Mouse (Mus musculus): ENCODE results near the gene Pglyrp3. TPM values are rescaled to one million over a fixed set of nuclear protein-coding genes. Genes with fewer than 3 reads are reported as not detected.

The Pglyrp3 gene
- polyA plus RNA-seq, 1 experiment from 2014 or later = not detected

Small RNAs within 50 kb of the gene (microRNA-seq; reads per million reads assigned to microRNA genes)
- gene Gm23697 = not detected
- not detected for gene Gm25145

Other genes starting within 250 kb of the Pglyrp3 start
- gene Lor, start 68.6 kb downstream of the Pglyrp3 start, polyA plus RNA-seq (2014; fragmentation: Nextera tagmentation; extraction: Ambion mirVana) = 3.2 and 6.4 TPM in 2 replicates
- gene Prr9, start 109.4 kb downstream of the Pglyrp3 start, polyA plus RNA-seq (2014; fragmentation: Nextera tagmentation; extraction: Ambion mirVana) = not detected in 2 replicates
- not detected in 2 replicates for gene Lelp1, start 128.2 kb downstream of the Pglyrp3 start, polyA plus RNA-seq (2014; fragmentation: Nextera tagmentation; extraction: Ambion mirVana)
- not detected in 2 replicates for gene Sprr2a1, start 201.2 kb downstream of the Pglyrp3 start, polyA plus RNA-seq (2014; fragmentation: Nextera tagmentation; extraction: Ambion mirVana)
- not detected in 2 replicates for gene Sprr2a2, start 201.3 kb downstream of the Pglyrp3 start, polyA plus RNA-seq (2014; fragmentation: Nextera tagmentation; extraction: Ambion mirVana)